Mouse (Mus musculus): Measurements from ENCODE around the gene Ghsr. TPM values are rescaled to one million over a fixed set of nuclear protein-coding genes. Genes with fewer than 3 reads are reported as not detected.
"Not testable (repeated sequence)": the region's sequence is repeated elsewhere in the genome, so short reads cannot be mapped to it uniquely, and the experiment has no call there.

Gene Ghsr
- total RNA-seq, 1 experiment = 0.13 TPM

- TF ChIP-seq ZC3H11A (IDR thresholded peaks at IDR 0.05; ENCODE audit: borderline replicate concordance, low read depth, low read length) (no peak), ZNF384 (IDR thresholded peaks at IDR 0.05; ENCODE audit: low read depth, low read length) (no peak), CHD2 (IDR thresholded peaks at IDR 0.05; ENCODE audit: low read depth, low read length) (no peak), MAFK (IDR thresholded peaks at IDR 0.05; ENCODE audit: insufficient read depth, low read depth, low read length) (no peak), HCFC1 (IDR thresholded peaks at IDR 0.05; ENCODE audit: borderline replicate concordance, insufficient read depth, low read length) (no peak)
- Histone ChIP-seq H3K27ac (ENCODE audit: insufficient read depth, low read depth, low read length, poor library complexity, severe bottlenecking) (no peak overlapping the region), H3K4me3 (ENCODE audit: insufficient read depth in 1 of 2, low read depth in 1 of 2, low read length in 2 of 2, poor library complexity in 1 of 2, severe bottlenecking in 1 of 2) (no peak overlapping the region), H3K9ac (ENCODE audit: insufficient read depth, low read depth, low read length, poor library complexity, severe bottlenecking) (no peak overlapping the region), H3K36me3 (ENCODE audit: control insufficient read depth, insufficient read depth, low read length, poor library complexity, severe bottlenecking) (no peaks in the 10 kb centered on the region), H3K9me3 (ENCODE audit: control insufficient read depth, insufficient read depth, low read depth, low read length) (no peaks in the 10 kb centered on the region), H3K4me1 (ENCODE audit: control insufficient read depth in 2 of 2, insufficient read depth in 2 of 2, low read length in 2 of 2, poor library complexity in 1 of 2) (no peaks in the 10 kb centered on the region)
- in situ Hi-C loops (cut with MboI; ENCODE audit: low sequenced_read_pairs in 2 of 2, unreplicated experiment in 2 of 2) = no loop called here
- no peak for DNase-seq (ENCODE audit: low read depth, low spot score)
Observed at GRCm38 (mm10) chr3:27377935-27378334, 6.8 kb downstream of the Ghsr start.

- Histone ChIP-seq H3K4me3 (ENCODE audit: insufficient read depth in 1 of 2, low read depth in 1 of 2, low read length in 2 of 2, poor library complexity in 1 of 2, severe bottlenecking in 1 of 2) (no peak overlapping the region), H3K27ac (ENCODE audit: insufficient read depth, low read depth, low read length, poor library complexity, severe bottlenecking) (no peak overlapping the region), H3K9ac (ENCODE audit: insufficient read depth, low read depth, low read length, poor library complexity, severe bottlenecking) (no peak overlapping the region), H3K4me1 (ENCODE audit: control insufficient read depth in 2 of 2, insufficient read depth in 2 of 2, low read length in 2 of 2, poor library complexity in 1 of 2) (no peaks in the 10 kb centered on the region), H3K36me3 (ENCODE audit: control insufficient read depth, insufficient read depth, low read length, poor library complexity, severe bottlenecking) (no peaks in the 10 kb centered on the region), H3K9me3 (ENCODE audit: control insufficient read depth, insufficient read depth, low read depth, low read length) (no peaks in the 10 kb centered on the region)
- TF ChIP-seq ZC3H11A (IDR thresholded peaks at IDR 0.05; ENCODE audit: borderline replicate concordance, low read depth, low read length) (no peak), ZNF384 (IDR thresholded peaks at IDR 0.05; ENCODE audit: low read depth, low read length) (no peak), CHD2 (IDR thresholded peaks at IDR 0.05; ENCODE audit: low read depth, low read length) (no peak), MAFK (IDR thresholded peaks at IDR 0.05; ENCODE audit: insufficient read depth, low read depth, low read length) (no peak), HCFC1 (IDR thresholded peaks at IDR 0.05; ENCODE audit: borderline replicate concordance, insufficient read depth, low read length) (no peak)
- no peak for DNase-seq (ENCODE audit: low read depth, low spot score)
- in situ Hi-C loops (cut with MboI; ENCODE audit: low sequenced_read_pairs in 2 of 2, unreplicated experiment in 2 of 2) = no loop called here
Observed at GRCm38 (mm10) chr3:27384836-27385235, 13.7 kb downstream of the Ghsr start.

GRCm38 (mm10) chr3:27389923-27390322, 18.8 kb downstream of the Ghsr start:
- H3K36me3 ChIP-seq (ENCODE audit: control insufficient read depth, insufficient read depth, low read length, poor library complexity, severe bottlenecking) = no peaks in the 10 kb centered on the region
- H3K27ac ChIP-seq (ENCODE audit: insufficient read depth, low read depth, low read length, poor library complexity, severe bottlenecking) = no peak overlapping the region
- no peak for TF ChIP-seq HCFC1 (IDR thresholded peaks at IDR 0.05; ENCODE audit: borderline replicate concordance, insufficient read depth, low read length)
- TF ChIP-seq CHD2 (IDR thresholded peaks at IDR 0.05; ENCODE audit: low read depth, low read length) = no peak
- no peak for TF ChIP-seq ZNF384 (IDR thresholded peaks at IDR 0.05; ENCODE audit: low read depth, low read length)
- TF ChIP-seq MAFK (IDR thresholded peaks at IDR 0.05; ENCODE audit: insufficient read depth, low read depth, low read length) = no peak
- no peak for TF ChIP-seq ZC3H11A (IDR thresholded peaks at IDR 0.05; ENCODE audit: borderline replicate concordance, low read depth, low read length)
- DNase-seq (ENCODE audit: low read depth, low spot score) = no peak
- H3K9me3 ChIP-seq (ENCODE audit: control insufficient read depth, insufficient read depth, low read depth, low read length) = no peaks in the 10 kb centered on the region
- in situ Hi-C loops (cut with MboI; ENCODE audit: low sequenced_read_pairs in 2 of 2, unreplicated experiment in 2 of 2) = no loop called here
- no peaks in the 10 kb centered on the region for H3K4me1 ChIP-seq (ENCODE audit: control insufficient read depth in 2 of 2, insufficient read depth in 2 of 2, low read length in 2 of 2, poor library complexity in 1 of 2)
- no peak overlapping the region for H3K4me3 ChIP-seq (ENCODE audit: insufficient read depth in 1 of 2, low read depth in 1 of 2, low read length in 2 of 2, poor library complexity in 1 of 2, severe bottlenecking in 1 of 2)
- no peak overlapping the region for H3K9ac ChIP-seq (ENCODE audit: insufficient read depth, low read depth, low read length, poor library complexity, severe bottlenecking)

- in situ Hi-C loops (cut with MboI; ENCODE audit: low sequenced_read_pairs in 2 of 2, unreplicated experiment in 2 of 2); H3K4me1 ChIP-seq (ENCODE audit: control insufficient read depth in 2 of 2, insufficient read depth in 2 of 2, low read length in 2 of 2, poor library complexity in 1 of 2); H3K36me3 ChIP-seq (ENCODE audit: control insufficient read depth, insufficient read depth, low read length, poor library complexity, severe bottlenecking); H3K4me3 ChIP-seq (ENCODE audit: insufficient read depth in 1 of 2, low read depth in 1 of 2, low read length in 2 of 2, poor library complexity in 1 of 2, severe bottlenecking in 1 of 2); DNase-seq (ENCODE audit: low read depth, low spot score); H3K9ac ChIP-seq (ENCODE audit: insufficient read depth, low read depth, low read length, poor library complexity, severe bottlenecking); H3K27ac ChIP-seq (ENCODE audit: insufficient read depth, low read depth, low read length, poor library complexity, severe bottlenecking); H3K9me3 ChIP-seq (ENCODE audit: control insufficient read depth, insufficient read depth, low read depth, low read length): not testable (repeated sequence)
Observed at GRCm38 (mm10) chr3:27400996-27401395, 29.8 kb downstream of the Ghsr start.

GRCm38 (mm10) chr3:27406440-27406839, 35.3 kb downstream of the Ghsr start:
- Histone ChIP-seq H3K4me1 (ENCODE audit: control insufficient read depth in 2 of 2, insufficient read depth in 2 of 2, low read length in 2 of 2, poor library complexity in 1 of 2) (no peaks in the 10 kb centered on the region; a peak in 1 of 4 replicates), H3K36me3 (ENCODE audit: control insufficient read depth, insufficient read depth, low read length, poor library complexity, severe bottlenecking) (no peaks in the 10 kb centered on the region), H3K9ac (ENCODE audit: insufficient read depth, low read depth, low read length, poor library complexity, severe bottlenecking) (no peak overlapping the region), H3K9me3 (ENCODE audit: control insufficient read depth, insufficient read depth, low read depth, low read length) (no peaks in the 10 kb centered on the region), H3K27ac (ENCODE audit: insufficient read depth, low read depth, low read length, poor library complexity, severe bottlenecking) (no peak overlapping the region), H3K4me3 (ENCODE audit: insufficient read depth in 1 of 2, low read depth in 1 of 2, low read length in 2 of 2, poor library complexity in 1 of 2, severe bottlenecking in 1 of 2) (no peak overlapping the region)
- in situ Hi-C loops (cut with MboI; ENCODE audit: low sequenced_read_pairs in 2 of 2, unreplicated experiment in 2 of 2) = no loop called here
- DNase-seq (ENCODE audit: low read depth, low spot score) = peak; percentile 51
- TF ChIP-seq ZC3H11A (IDR thresholded peaks at IDR 0.05; ENCODE audit: borderline replicate concordance, low read depth, low read length) (no peak), HCFC1 (IDR thresholded peaks at IDR 0.05; ENCODE audit: borderline replicate concordance, insufficient read depth, low read length) (no peak), ZNF384 (IDR thresholded peaks at IDR 0.05; ENCODE audit: low read depth, low read length) (peak; percentile 44; the same call in 1 of the 2 replicates), CHD2 (IDR thresholded peaks at IDR 0.05; ENCODE audit: low read depth, low read length) (peak; percentile 71), MAFK (IDR thresholded peaks at IDR 0.05; ENCODE audit: insufficient read depth, low read depth, low read length) (no peak)

Data from ES-E14 (cell line).